Comparison of ENCODE assay signal across 9 mouse cellular contexts in the genomic region with DNA sequence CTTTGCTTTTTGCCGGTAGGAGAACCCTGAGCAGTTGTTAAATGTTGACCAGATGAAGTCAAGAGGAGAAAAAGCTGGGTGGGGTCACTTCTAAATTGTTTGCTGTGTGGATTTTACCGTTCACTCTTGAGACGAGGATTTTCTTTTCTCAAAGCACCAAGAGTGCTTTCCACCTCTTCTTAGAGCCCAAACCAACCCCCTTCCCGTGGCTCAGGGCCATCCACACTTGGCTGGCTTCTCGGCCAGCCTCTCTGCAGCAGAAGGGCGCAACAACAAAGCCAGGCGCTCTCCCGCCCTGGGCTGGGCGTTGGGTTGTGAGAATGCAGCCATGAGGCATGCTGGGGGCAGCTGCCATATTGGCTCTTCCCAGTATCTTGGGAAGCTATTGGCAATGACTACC.
A peak's percentile ranks its signal among the peaks of the same experiment; 100 is the strongest.
DNase-seq lines count a peak whose midpoint lies in the region; ATAC-seq lines count a peak whose summit lies in the region.
"Had no signal": no experiment of that assay in that cellular context is flagged by ENCODE, and none has a peak within 500 bp of the region (broad histone marks: within the 10 kb centered on the region; RNA-seq: fewer than 3 reads in every experiment).

No protein-coding gene starts in this region.

- ATAC-seq in forebrain, embryonic 13.5 days = no peak; the same call in 1 of the 2 replicates
- no peak for ATAC-seq in forebrain, embryonic 12.5 days (ENCODE audit: low FRiP score)
- ATAC-seq: liver, embryonic 12.5 days had no signal

- H3K27ac ChIP-seq in forebrain, embryonic 13.5 days = peak overlapping the region; percentile 32
- H3K27ac ChIP-seq in forebrain, embryonic 12.5 days = no peak overlapping the region
- H3K27ac ChIP-seq: liver, embryonic 12.5 days had no signal

- H3K36me3 ChIP-seq in forebrain, embryonic 13.5 days (ENCODE audit: poor library complexity, severe bottlenecking) = no peaks in the 10 kb centered on the region
- H3K36me3 ChIP-seq in forebrain, embryonic 12.5 days (replicated peaks) = no peaks in the 10 kb centered on the region
- H3K36me3 ChIP-seq: liver, embryonic 12.5 days had no signal

- no peaks in the 10 kb centered on the region for H3K9me3 ChIP-seq in forebrain, embryonic 13.5 days (replicated peaks)
- H3K9me3 ChIP-seq in forebrain, embryonic 12.5 days = no peaks in the 10 kb centered on the region
- H3K9me3 ChIP-seq: liver, embryonic 12.5 days had no signal

- H3K4me1 ChIP-seq in forebrain, embryonic 13.5 days = peaks cover 73% of the 10 kb centered on the region
- H3K4me1 ChIP-seq in forebrain, embryonic 12.5 days = peaks cover 58% of the 10 kb centered on the region

- no peaks in the 10 kb centered on the region for H3K27me3 ChIP-seq in forebrain, embryonic 13.5 days
- H3K27me3 ChIP-seq in forebrain, embryonic 12.5 days = no peaks in the 10 kb centered on the region
- H3K27me3 ChIP-seq: liver, embryonic 12.5 days had no signal

- no peak overlapping the region for H3K9ac ChIP-seq in forebrain, embryonic 13.5 days
- no peak overlapping the region for H3K9ac ChIP-seq in forebrain, embryonic 12.5 days
- H3K9ac ChIP-seq: liver, embryonic 12.5 days had no signal

- peak; percentile 48 to 70 for DNase-seq in layer of hippocampus, postnatal 14 days (ENCODE audit: low spot score in 2 of 2)
- no peak for DNase-seq in layer of hippocampus, adult 18-20 months (ENCODE audit: low spot score in 2 of 2)
- DNase-seq in cerebellum, postnatal 14 days = peak; percentile 92 to 93
- DNase-seq in lung, postnatal 25 days (ENCODE audit: low spot score) = peak; percentile 76
- no peak for DNase-seq in layer of hippocampus, adult 9-11 months
- DNase-seq in thymus, adult 18-20 months = no peak

- no peak overlapping the region for H3K4me2 ChIP-seq in forebrain, embryonic 13.5 days
- no peak overlapping the region for H3K4me2 ChIP-seq in forebrain, embryonic 12.5 days
- H3K4me2 ChIP-seq: liver, embryonic 12.5 days had no signal

- 66% methylated on average over 9 of the region's 9 CpGs for WGBS in forebrain, embryonic 13.5 days
- WGBS in forebrain, embryonic 12.5 days = 79% methylated on average over 9 of the region's 9 CpGs

- H3K4me3 ChIP-seq in forebrain, embryonic 13.5 days = no peak overlapping the region
- no peak overlapping the region for H3K4me3 ChIP-seq in forebrain, embryonic 12.5 days (replicated peaks)
- H3K4me3 ChIP-seq: liver, embryonic 12.5 days had no signal

Comparison
In these comparisons a context has a peak if more than half of its experiments do, and no peak if none do; other contexts are left out.
1. DNase-seq: peak in layer of hippocampus, postnatal 14 days (2 of 2), cerebellum, postnatal 14 days (2 of 2) and lung, postnatal 25 days (single experiment); none in layer of hippocampus, adult 18-20 months (0 of 2), layer of hippocampus, adult 9-11 months (single experiment) and thymus, adult 18-20 months (0 of 2).